Mouse (Mus musculus): Measurements from ENCODE around the gene Tnfaip8l1.

The Tnfaip8l1 gene

GRCm38 (mm10) chr17:56183658-56184103, 21.4 kb downstream of the Tnfaip8l1 start, which contains the start of gene Mydgf:
Mydgf (minus strand) TSS chr17:56183920.
- DNase-seq, result peak; percentile 98

GRCm38 (mm10) chr17:56185281-56186141, 23.2 kb downstream of the Tnfaip8l1 start:
- DNase-seq, result peak; percentile 81

GRCm38 (mm10) chr17:56191266-56191665, 29.0 kb downstream of the Tnfaip8l1 start:
- DNase-seq, result no peak

GRCm38 (mm10) chr17:56194357-56194756, 32.1 kb downstream of the Tnfaip8l1 start:
- no peak for DNase-seq

- peak; percentile 27 for DNase-seq
Measured at GRCm38 (mm10) chr17:56194765-56195164, 32.5 kb downstream of the Tnfaip8l1 start.

- DNase-seq, result peak; percentile 39
Measured at GRCm38 (mm10) chr17:56196860-56197259, 34.6 kb downstream of the Tnfaip8l1 start.

- no peak for DNase-seq
Measured at GRCm38 (mm10) chr17:56200586-56200985, 38.3 kb downstream of the Tnfaip8l1 start.

- no peak for DNase-seq
Measured at GRCm38 (mm10) chr17:56201642-56202041, 39.4 kb downstream of the Tnfaip8l1 start.

GRCm38 (mm10) chr17:56202476-56202875, 40.2 kb downstream of the Tnfaip8l1 start:
- DNase-seq, result no peak

GRCm38 (mm10) chr17:56203729-56204128, 41.5 kb downstream of the Tnfaip8l1 start:
- no peak for DNase-seq

- no peak for DNase-seq
Measured at GRCm38 (mm10) chr17:56206276-56206884, 44.1 kb downstream of the Tnfaip8l1 start.

- DNase-seq, result no peak
Measured at GRCm38 (mm10) chr17:56206986-56207674, 44.9 kb downstream of the Tnfaip8l1 start.

GRCm38 (mm10) chr17:56207963-56208530, 45.8 kb downstream of the Tnfaip8l1 start:
- no peak for DNase-seq

GRCm38 (mm10) chr17:56208821-56209220, 46.5 kb downstream of the Tnfaip8l1 start:
- no peak for DNase-seq

- no peak for DNase-seq
Measured at GRCm38 (mm10) chr17:56211090-56211489, 48.8 kb downstream of the Tnfaip8l1 start.

GRCm38 (mm10) chr17:56212676-56213075, 50.4 kb downstream of the Tnfaip8l1 start:
- no peak for DNase-seq

- DNase-seq, result no peak
Measured at GRCm38 (mm10) chr17:56214229-56214628, 52.0 kb downstream of the Tnfaip8l1 start.

- DNase-seq, result peak; percentile 38
Measured at GRCm38 (mm10) chr17:56217670-56218069, 55.4 kb downstream of the Tnfaip8l1 start.

GRCm38 (mm10) chr17:56218377-56219191, 56.3 kb downstream of the Tnfaip8l1 start, which contains the start of gene Dpp9:
Dpp9 (minus strand) TSS chr17:56218905.
- DNase-seq, result peak; percentile 93

- DNase-seq, result no peak
Measured at GRCm38 (mm10) chr17:56219251-56219650, 57.0 kb downstream of the Tnfaip8l1 start.

GRCm38 (mm10) chr17:56219805-56220204, 57.5 kb downstream of the Tnfaip8l1 start:
- DNase-seq, result peak; percentile 62

Data from kidney, postnatal 10 days (tissue).